7 mouse cellular contexts compared by ENCODE assay signal in the genomic region with DNA sequence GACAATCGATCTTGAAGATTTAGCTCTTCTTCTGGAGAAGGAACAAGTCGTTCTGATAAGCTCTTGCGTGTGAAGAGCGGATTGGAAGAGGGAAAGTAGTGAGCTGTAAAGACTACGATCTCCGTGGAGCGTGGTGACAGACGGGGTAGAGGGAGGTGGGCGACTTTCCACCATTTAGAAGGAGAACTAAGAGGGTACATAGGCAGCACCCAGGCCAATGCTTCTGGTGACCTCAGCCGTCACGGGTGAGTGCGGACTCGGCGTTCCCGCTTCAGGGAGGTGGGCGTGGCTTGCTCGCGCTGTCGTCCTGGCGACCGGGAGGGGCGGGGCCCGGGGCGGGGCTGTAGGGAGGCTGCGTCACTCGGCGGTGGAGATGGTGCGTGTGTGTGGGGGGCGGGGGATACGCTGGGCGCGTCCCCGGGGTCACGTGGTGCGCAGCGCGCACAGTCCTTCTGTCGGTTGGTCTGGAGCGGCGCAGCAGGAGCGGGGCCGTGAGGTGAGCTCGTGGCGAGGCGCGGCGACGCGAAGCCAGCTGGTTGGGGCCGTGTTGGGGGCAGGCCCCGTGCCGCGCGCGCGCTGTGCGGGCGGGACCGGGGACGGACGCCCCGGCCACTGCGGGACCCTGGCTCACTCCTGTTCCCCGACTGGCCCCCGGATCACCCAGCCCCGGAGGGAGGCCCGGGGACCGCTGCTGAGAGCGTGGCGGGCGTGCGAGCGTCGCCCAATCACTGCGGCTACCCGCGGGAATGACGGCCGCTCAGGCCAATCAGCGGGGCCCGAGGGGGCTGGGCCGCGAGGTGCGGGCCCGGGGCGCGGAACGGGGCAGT. TPM values are rescaled to one million over a fixed set of nuclear protein-coding genes. Genes with fewer than 3 reads are reported as not detected.
DNase-seq lines count a peak whose midpoint lies in the region; ATAC-seq lines count a peak whose summit lies in the region.

Gene Phf20, plus strand, starts transcription at position 165 of the 827 bp plus-strand sequence.

- H3K36me3 ChIP-seq in intestine, embryonic 15.5 days = no peaks in the 10 kb centered on the region
- H3K36me3 ChIP-seq in midbrain, embryonic 11.5 days (ENCODE audit: control insufficient read depth, insufficient read depth, low read length) = peaks cover 8% of the 10 kb centered on the region; the same call in 1 of the 2 replicates

- H3K4me3 ChIP-seq in intestine, embryonic 15.5 days (replicated peaks) = peak within 1 kb of the TSS; percentile 66
- peak within 1 kb of the TSS; percentile 67 for H3K4me3 ChIP-seq in midbrain, embryonic 11.5 days (ENCODE audit: low read depth, low read length)

- H3K27me3 ChIP-seq in intestine, embryonic 15.5 days (replicated peaks) = no peaks in the 10 kb centered on the region
- H3K27me3 ChIP-seq in midbrain, embryonic 11.5 days (ENCODE audit: control insufficient read depth, insufficient read depth, low read length) = no peaks in the 10 kb centered on the region

- intact Hi-C loops in gastrocnemius, postnatal 36 days (cut with DNase I) = loop anchor here (5.0 kb wide), 1 partner anchor 81 kb away; no protein-coding TSS in a partner anchor
- intact Hi-C loops in left cerebral cortex, postnatal 36 days (cut with DNase I) = loop anchor here (5.0 kb wide), 1 partner anchor 61 kb away; no protein-coding TSS in a partner anchor

- H3K27ac ChIP-seq in intestine, embryonic 15.5 days = peak within 1 kb of the TSS; percentile 94
- H3K27ac ChIP-seq in midbrain, embryonic 11.5 days (ENCODE audit: low read depth, low read length) = peak within 1 kb of the TSS; percentile 89

- peaks cover 13% of the 10 kb centered on the region for H3K4me1 ChIP-seq in intestine, embryonic 15.5 days (replicated peaks)
- peaks cover 4% of the 10 kb centered on the region for H3K4me1 ChIP-seq in midbrain, embryonic 11.5 days (ENCODE audit: control insufficient read depth, insufficient read depth, low read length)

- H3K9ac ChIP-seq in intestine, embryonic 15.5 days = peak within 1 kb of the TSS; percentile 62
- peak within 1 kb of the TSS; percentile 85 for H3K9ac ChIP-seq in midbrain, embryonic 11.5 days (ENCODE audit: low read length)

- H3K9me3 ChIP-seq in intestine, embryonic 15.5 days = no peaks in the 10 kb centered on the region
- no peaks in the 10 kb centered on the region for H3K9me3 ChIP-seq in midbrain, embryonic 11.5 days (ENCODE audit: control insufficient read depth, low read length)

- H3K4me2 ChIP-seq in intestine, embryonic 15.5 days (replicated peaks) = peak within 1 kb of the TSS; percentile 63
- peak within 1 kb of the TSS; percentile 56 for H3K4me2 ChIP-seq in midbrain, embryonic 11.5 days

- peak; percentile 99 for DNase-seq in adrenal gland, adult 18-20 months (ENCODE audit: low spot score in 2 of 2)
- DNase-seq in embryo, embryonic 11 days = peak; percentile 98
- DNase-seq in gastrocnemius, postnatal 36 days = peak; percentile 98
- peak; percentile 98 for DNase-seq in left cerebral cortex, postnatal 36 days (ENCODE audit: low spot score in 2 of 2)
- peak; percentile 99 for DNase-seq in midbrain, embryonic 11.5 days (ENCODE audit: low spot score, missing footprints)
- peak; percentile 96 for DNase-seq in skeletal muscle tissue, adult 2 months (ENCODE audit: low read depth, low spot score)

- ATAC-seq in intestine, embryonic 15.5 days = peak; percentile 100
- peak; percentile 97 for ATAC-seq in midbrain, embryonic 11.5 days (ENCODE audit: low FRiP score)

- under 1% methylated on average over 87 of the region's 88 CpGs for WGBS in intestine, embryonic 15.5 days
- WGBS in midbrain, embryonic 11.5 days = under 1% methylated on average over 77 of the region's 88 CpGs

RNA-seq across cellular contexts. Expression of gene Phf20, which starts in this region (rescaled TPM):
- 10 to 100 TPM; 32.3 to 42.2 TPM for total RNA-seq in adrenal gland, adult 18-20 months (2021)
- total RNA-seq in gastrocnemius, postnatal 36 days (2021) = 10 to 100 TPM; 22.4 to 22.8 TPM
- 56.8 and 72.4 TPM in 2 replicates for polyA plus RNA-seq in intestine, embryonic 15.5 days (2015; fragmentation: Nextera tagmentation; extraction: Ambion mirVana)
- 10 to 100 TPM; 68.9 to 77.7 TPM for total RNA-seq in left cerebral cortex, postnatal 36 days (2021)
- polyA plus RNA-seq in midbrain, embryonic 11.5 days (2014; fragmentation: Nextera tagmentation; extraction: Ambion mirVana) = 91.4 and 102 TPM in 2 replicates

Comparison
In these comparisons a context has a peak if more than half of its experiments do, and no peak if none do; other contexts are left out.
1. Peak in every context shown above with its lines: DNase-seq, ATAC-seq, H3K4me3 ChIP-seq and H3K27ac ChIP-seq.